Mouse (Mus musculus) liver, embryonic 12.5 days (tissue): ENCODE results near the gene Med12l. TPM values are rescaled to one million over a fixed set of nuclear protein-coding genes. Genes with fewer than 3 reads are reported as not detected.

Experiments
- ATAC-seq: fragments of 200-750 bp; cut with Nextera tagmentation; 2 replicates; pipeline ENCODE4 v1.8.0; 2017; ENCODE audit warnings: moderate number of reproducible peaks, mild to moderate bottlenecking, moderate library complexity
- H3K27ac ChIP-seq: fragments of 300-500 bp; sonication (generic); 2 replicates; pipeline ENCODE4 v1.5.1; 2016; ENCODE audit warnings: mild to moderate bottlenecking
- H3K27me3 ChIP-seq: fragments of 300-500 bp; sonication (generic); replicated peaks from 2 replicates; pipeline ENCODE4 v1.6.1; 2016; ENCODE audit warnings: mild to moderate bottlenecking, moderate library complexity
- H3K36me3 ChIP-seq: fragments of 300-500 bp; sonication (generic); 2 replicates; pipeline ENCODE4 v1.6.1; 2016; ENCODE audit warnings: mild to moderate bottlenecking, moderate library complexity
- H3K4me1 ChIP-seq: fragments of 300-500 bp; sonication (generic); 2 replicates; pipeline ENCODE4 v1.6.1; 2016
- H3K4me2 ChIP-seq: fragments of 300-500 bp; sonication (generic); 2 replicates; pipeline ENCODE4 v1.6.1; 2016; ENCODE audit warnings: mild to moderate bottlenecking, moderate library complexity
- H3K4me3 ChIP-seq: fragments of 300-500 bp; sonication (generic); 2 replicates; pipeline ENCODE4 v1.5.1; 2016; ENCODE audit warnings: mild to moderate bottlenecking, moderate library complexity
- H3K9ac ChIP-seq: fragments of 300-500 bp; sonication (generic); 2 replicates; pipeline ENCODE4 v1.6.1; 2016; ENCODE audit warnings: mild to moderate bottlenecking, moderate library complexity
- H3K9me3 ChIP-seq: fragments of 300-500 bp; sonication (generic); replicated peaks from 2 replicates; pipeline ENCODE4 v1.6.1; 2016; ENCODE audit warnings: mild to moderate bottlenecking, moderate library complexity
- WGBS: fragments of 180-500 bp; shearing (Covaris S2); methylation state at CpG from one replicate; pipeline ENCODE4 v1.1.7; 2016; ENCODE audit not compliant: insufficient replicate concordance; 5-methylcytosine and 5-hydroxymethylcytosine counted together
- polyA plus RNA-seq: library from polyadenylated mRNA; unstranded; fragments of >200 nt; fragmentation: Nextera tagmentation; extraction: Ambion mirVana; gene quantifications from 2 replicates; pipeline ENCODE4 v1.2.1, GENCODE M21; 2016

Med12l gene
- polyA plus RNA-seq, 1 experiment from 2014 or later = 2.1 TPM

GRCm38 (mm10) chr3:59341647-59342427 lies 336.2 kb downstream of the Med12l start:
- H3K27me3 ChIP-seq = no peaks in the 10 kb centered on the region
- no peaks in the 10 kb centered on the region for H3K36me3 ChIP-seq
- no peaks in the 10 kb centered on the region for H3K9me3 ChIP-seq
- no peak overlapping the region for H3K4me3 ChIP-seq
- H3K27ac ChIP-seq = no peak overlapping the region
- H3K4me2 ChIP-seq = no peak overlapping the region
- 57% methylated on average over 11 of the region's 11 CpGs for WGBS
- H3K4me1 ChIP-seq = 0 out of 2 replicates have a peak, but pooled peaks cover 6% of the 10 kb centered on the region
- H3K9ac ChIP-seq = no peak overlapping the region
- ATAC-seq = no peak

GRCm38 (mm10) chr3:59343026-59343425 lies 337.4 kb downstream of the Med12l start:
- 63% methylated on average over 4 of the region's 4 CpGs for WGBS
- H3K4me1 ChIP-seq = 0 out of 2 replicates have a peak, but pooled peaks cover 6% of the 10 kb centered on the region
- H3K4me3 ChIP-seq = no peak overlapping the region
- H3K9me3 ChIP-seq = no peaks in the 10 kb centered on the region
- H3K27me3 ChIP-seq = no peaks in the 10 kb centered on the region
- no peak for ATAC-seq
- peak overlapping the region; percentile 75; the same call in 1 of the 2 replicates for H3K4me2 ChIP-seq
- H3K36me3 ChIP-seq = no peaks in the 10 kb centered on the region
- no peak overlapping the region for H3K27ac ChIP-seq
- H3K9ac ChIP-seq = no peak overlapping the region

GRCm38 (mm10) chr3:59344065-59344905 lies 338.7 kb downstream of the Med12l start, which contains the start of gene Igsf10:
Igsf10 (minus strand) TSS chr3:59344394.
- peak; percentile 58 for ATAC-seq

GRCm38 (mm10) chr3:59351768-59352167 lies 346.1 kb downstream of the Med12l start:
- no peak for ATAC-seq
- no peaks in the 10 kb centered on the region for H3K4me1 ChIP-seq
- no peak overlapping the region for H3K4me2 ChIP-seq
- H3K9me3 ChIP-seq = no peaks in the 10 kb centered on the region
- H3K27ac ChIP-seq = no peak overlapping the region
- no peaks in the 10 kb centered on the region for H3K27me3 ChIP-seq
- H3K9ac ChIP-seq = no peak overlapping the region
- H3K4me3 ChIP-seq = no peak overlapping the region
- H3K36me3 ChIP-seq = no peaks in the 10 kb centered on the region

More at GRCm38 (mm10) chr3:59344065-59344905, 338.7 kb downstream of the Med12l start, which contains the start of gene Igsf10:
- 0 out of 2 replicates have a peak, but pooled peaks cover 6% of the 10 kb centered on the region for H3K4me1 ChIP-seq
- H3K4me2 ChIP-seq = peak within 1 kb of the TSS; percentile 75
- no peak within 1 kb of the TSS for H3K27ac ChIP-seq
- no peaks in the 10 kb centered on the region for H3K27me3 ChIP-seq
- H3K9me3 ChIP-seq = no peaks in the 10 kb centered on the region
- WGBS = 3% methylated on average over 22 of the region's 23 CpGs
- peak within 1 kb of the TSS; percentile 58 for H3K4me3 ChIP-seq
- H3K36me3 ChIP-seq = no peaks in the 10 kb centered on the region
- peak within 1 kb of the TSS; percentile 52 for H3K9ac ChIP-seq

GRCm38 (mm10) chr3:59354156-59354555 lies 348.5 kb downstream of the Med12l start:
- Histone ChIP-seq H3K4me1 (no peaks in the 10 kb centered on the region), H3K9me3 (no peaks in the 10 kb centered on the region), H3K36me3 (no peaks in the 10 kb centered on the region), H3K4me3 (no peak overlapping the region), H3K27ac (no peak overlapping the region), H3K4me2 (no peak overlapping the region), H3K9ac (no peak overlapping the region), H3K27me3 (no peaks in the 10 kb centered on the region)
- 67% methylated on average over 3 of the region's 3 CpGs for WGBS
- ATAC-seq = no peak

GRCm38 (mm10) chr3:59360102-59360501 lies 354.5 kb downstream of the Med12l start:
- ATAC-seq = no peak
- H3K9me3 ChIP-seq = no peaks in the 10 kb centered on the region

GRCm38 (mm10) chr3:59361895-59362294 lies 356.3 kb downstream of the Med12l start:
- 74% methylated on average over 1 of the region's 1 CpGs for WGBS
- no peak overlapping the region for H3K9ac ChIP-seq
- ATAC-seq = no peak
- no peak overlapping the region for H3K4me3 ChIP-seq
- no peak overlapping the region for H3K27ac ChIP-seq
- H3K4me2 ChIP-seq = no peak overlapping the region
- H3K9me3 ChIP-seq = no peaks in the 10 kb centered on the region
- H3K4me1 ChIP-seq = no peaks in the 10 kb centered on the region
- H3K27me3 ChIP-seq = no peaks in the 10 kb centered on the region
- no peaks in the 10 kb centered on the region for H3K36me3 ChIP-seq

More at GRCm38 (mm10) chr3:59360102-59360501, 354.5 kb downstream of the Med12l start:
- no peak overlapping the region for H3K4me2 ChIP-seq
- no peaks in the 10 kb centered on the region for H3K36me3 ChIP-seq
- no peak overlapping the region for H3K9ac ChIP-seq
- no peak overlapping the region for H3K4me3 ChIP-seq
- no peaks in the 10 kb centered on the region for H3K27me3 ChIP-seq
- no peak overlapping the region for H3K27ac ChIP-seq
- H3K4me1 ChIP-seq = no peaks in the 10 kb centered on the region

Other genes with a start within 250 kb of the Med12l start
- not detected in 2 replicates for gene Mindy4b-ps, start 183.5 kb upstream of the Med12l start, polyA plus RNA-seq
- gene Clrn1, start 120.5 kb upstream of the Med12l start, polyA plus RNA-seq = 0.07 TPM in 1 of 2 replicates, not detected in the other
- gene Gpr171, start 96.0 kb downstream of the Med12l start, polyA plus RNA-seq = 2.2 and 2.3 TPM in 2 replicates
- 1.7 and 2.4 TPM in 2 replicates for gene P2ry14, start 147.8 kb downstream of the Med12l start, polyA plus RNA-seq
- 0.08 TPM in 1 of 2 replicates, not detected in the other for gene Gpr87, start 189.3 kb downstream of the Med12l start, polyA plus RNA-seq
- gene P2ry13, start 205.1 kb downstream of the Med12l start, polyA plus RNA-seq = 1.6 and 1.8 TPM in 2 replicates